Mouse (Mus musculus) brain, adult 2 months (tissue): Measurements from ENCODE around the gene Bbs1.
A peak's percentile ranks its signal among the peaks of the same experiment; 100 is the strongest.
"Not testable (repeated sequence)": the region's sequence is repeated elsewhere in the genome, so short reads cannot be mapped to it uniquely, and the experiment has no call there.

Experiments
- DNase-seq: peaks from one replicate; pipeline ENCODE4 v3.0.0; 2011; ENCODE audit warnings: low read depth, low spot score

Gene Bbs1

GRCm38 (mm10) chr19:4905979-4906794, at the start of gene Bbs1:
Gene Bbs1 (minus strand): TSS chr19:4906628.
- peak; percentile 92 for DNase-seq

- not testable (repeated sequence) for DNase-seq
Observed at GRCm38 (mm10) chr19:4948641-4949040, 42.2 kb upstream of the Bbs1 start.

GRCm38 (mm10) chr19:4945540-4945939, 39.1 kb upstream of the Bbs1 start:
- DNase-seq, result no peak

- DNase-seq, result no peak
Observed at GRCm38 (mm10) chr19:4943253-4943588, 36.8 kb upstream of the Bbs1 start.

GRCm38 (mm10) chr19:4942551-4943252, 36.3 kb upstream of the Bbs1 start, which contains the start of gene Peli3:
Gene Peli3 (minus strand): TSS chr19:4943127.
- DNase-seq, result peak; percentile 93

GRCm38 (mm10) chr19:4937444-4938310, 31.2 kb upstream of the Bbs1 start:
- DNase-seq, result no peak

- no peak for DNase-seq
Observed at GRCm38 (mm10) chr19:4936896-4937295, 30.5 kb upstream of the Bbs1 start.

- DNase-seq, result no peak
Observed at GRCm38 (mm10) chr19:4928781-4929180, 22.4 kb upstream of the Bbs1 start.

- peak; percentile 98 for DNase-seq
Observed at GRCm38 (mm10) chr19:4927904-4928531, 21.6 kb upstream of the Bbs1 start, which contains the start of gene Dpp3. Gene Dpp3 (minus strand): TSS chr19:4928287.

- DNase-seq, result no peak
Observed at GRCm38 (mm10) chr19:4925121-4925860, 18.9 kb upstream of the Bbs1 start.

- DNase-seq, result no peak
Observed at GRCm38 (mm10) chr19:4919652-4920051, 13.2 kb upstream of the Bbs1 start.

- no peak for DNase-seq
Observed at GRCm38 (mm10) chr19:4916827-4917226, 10.4 kb upstream of the Bbs1 start.

- no peak for DNase-seq
Observed at GRCm38 (mm10) chr19:4915924-4916603, 9.6 kb upstream of the Bbs1 start.

- DNase-seq, result no peak
Observed at GRCm38 (mm10) chr19:4909376-4909775, 2.9 kb upstream of the Bbs1 start.

GRCm38 (mm10) chr19:4908107-4908506, 1.7 kb upstream of the Bbs1 start:
- DNase-seq, result peak; percentile 33

GRCm38 (mm10) chr19:4899888-4900287, 6.5 kb downstream of the Bbs1 start:
- DNase-seq, result no peak

GRCm38 (mm10) chr19:4898972-4899371, 7.5 kb downstream of the Bbs1 start:
- DNase-seq, result no peak

GRCm38 (mm10) chr19:4896780-4897520, 9.5 kb downstream of the Bbs1 start:
- DNase-seq, result no peak

GRCm38 (mm10) chr19:4891798-4892197, 14.6 kb downstream of the Bbs1 start:
- no peak for DNase-seq
